Mouse (Mus musculus) MEL (cell line): ENCODE data around the gene Hoxa9.

Source experiments
- CHD1 ChIP-seq: IDR thresholded peaks from 2 replicates; pipeline ENCODE4 v1.6.1; 2012; ENCODE audit warnings: low read depth, mild to moderate bottlenecking, inconsistent platforms, low read length, improper control_type of control experiment
- CHD2 ChIP-seq: IDR thresholded peaks from 2 replicates; pipeline ENCODE4 v1.6.1; 2011; ENCODE audit warnings: low read length, improper control_type of control experiment
- CTCF ChIP-seq, 3 experiments: IDR thresholded peaks in 2 of 3; conservative IDR thresholded peaks in 1 of 3; 2 replicates each; pipeline ENCODE4 v1.5.1; 2011 to 2012; ENCODE audit warnings: low read length in 3 of 3, low read depth in 2 of 3, mild to moderate bottlenecking in 2 of 3, improper control_type of control experiment in 1 of 3, inconsistent platforms in 1 of 3, mixed read lengths in 1 of 3, moderate library complexity in 1 of 3; ENCODE audit not compliant: control insufficient read depth in 1 of 3, insufficient read depth in 1 of 3, poor library complexity in 1 of 3, severe bottlenecking in 1 of 3
- EP300 ChIP-seq, 2 experiments: IDR thresholded peaks; 2 replicates each; pipeline ENCODE4 v1.6.1; 2011; ENCODE audit warnings: improper control_type of control experiment in 2 of 2, low read length in 2 of 2, low read depth in 1 of 2, mild to moderate bottlenecking in 1 of 2
- GATA1 ChIP-seq: IDR thresholded peaks from 2 replicates; pipeline ENCODE4 v1.6.1; 2011; ENCODE audit warnings: low read depth, low read length, improper control_type of control experiment
- HCFC1 ChIP-seq: IDR thresholded peaks from 2 replicates; pipeline ENCODE4 v1.6.1; 2012; ENCODE audit warnings: low read depth, mild to moderate bottlenecking, inconsistent platforms, low read length, improper control_type of control experiment, moderate library complexity
- POLR2A ChIP-seq, 2 experiments: IDR thresholded peaks; 2 replicates each; pipeline ENCODE4 v1.6.1; 2011 to 2012; ENCODE audit warnings: low read length in 2 of 2, mild to moderate bottlenecking in 2 of 2, control low read depth in 1 of 2, improper control_type of control experiment in 1 of 2, low read depth in 1 of 2, moderate library complexity in 1 of 2; ENCODE audit not compliant: control insufficient read depth in 1 of 2, insufficient read depth in 1 of 2, poor library complexity in 1 of 2
- RAD21 ChIP-seq: IDR thresholded peaks from 2 replicates; pipeline ENCODE4 v1.6.1; 2011; ENCODE audit warnings: mild to moderate bottlenecking, low read depth, low read length, improper control_type of control experiment
- SMC3 ChIP-seq: IDR thresholded peaks from 2 replicates; pipeline ENCODE4 v1.6.1; 2011; ENCODE audit warnings: low read depth, low read length, improper control_type of control experiment
- USF2 ChIP-seq, 2 experiments: IDR thresholded peaks; 2 replicates each; pipeline ENCODE4 v1.6.1; 2011 to 2012; ENCODE audit warnings: improper control_type of control experiment in 2 of 2, low read length in 2 of 2, borderline replicate concordance in 1 of 2, inconsistent platforms in 1 of 2, low read depth in 1 of 2, mild to moderate bottlenecking in 1 of 2; ENCODE audit not compliant: insufficient read depth in 1 of 2

DNA sequence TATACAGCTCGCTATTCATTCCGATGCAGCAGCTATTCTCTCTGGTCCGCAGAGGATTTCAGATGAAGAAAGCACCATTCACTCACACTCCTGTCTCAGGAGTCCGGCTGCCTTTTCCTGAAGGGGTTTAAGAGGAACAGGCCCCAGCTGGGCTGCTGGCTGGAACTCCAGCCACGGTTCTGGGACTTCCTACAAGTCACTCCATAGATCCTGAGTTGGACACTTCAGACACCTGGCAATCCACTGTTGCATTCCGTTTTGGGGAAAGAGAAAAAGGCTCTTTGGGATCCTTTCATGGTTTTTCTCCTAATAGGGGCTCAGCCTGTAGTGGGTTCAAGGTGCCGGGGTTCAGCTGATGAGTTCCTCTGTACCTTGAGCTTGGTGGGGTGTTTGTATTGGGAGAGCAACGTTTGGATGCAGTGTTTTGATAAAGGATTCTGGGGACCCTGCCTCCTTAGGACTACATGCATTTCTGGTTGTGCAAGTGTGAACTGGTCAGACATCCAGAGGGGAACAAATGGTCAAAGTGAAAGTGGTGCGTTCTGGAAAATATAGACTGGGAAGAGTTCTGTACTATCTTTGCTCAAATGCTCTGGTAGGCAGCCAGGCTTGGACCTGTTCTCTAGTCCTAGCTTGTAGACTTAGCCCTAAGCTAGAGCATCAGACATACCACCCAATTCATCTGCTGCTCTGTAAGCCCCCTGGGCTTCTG is 31.0 kb upstream of the Hoxa9 start:
- TF ChIP-seq CHD2 = no peak
- no peak for TF ChIP-seq HCFC1
- TF ChIP-seq CTCF (IDR thresholded peaks at IDR 0.05 in 2 of 3, conservative IDR thresholded peaks at IDR 0.05 in 1 of 3; ENCODE audit: control insufficient read depth in 1 of 3, insufficient read depth in 1 of 3, low read depth in 2 of 3, low read length in 3 of 3, poor library complexity in 1 of 3, severe bottlenecking in 1 of 3) = no peak
- TF ChIP-seq GATA1 = no peak
- no peak for TF ChIP-seq CHD1
- TF ChIP-seq USF2 (IDR thresholded peaks at IDR 0.05; ENCODE audit: borderline replicate concordance in 1 of 2, insufficient read depth in 1 of 2, low read depth in 1 of 2, low read length in 2 of 2) = no peak
- no peak for TF ChIP-seq EP300 (IDR thresholded peaks at IDR 0.05; ENCODE audit: low read depth in 1 of 2, low read length in 2 of 2)
- no peak for TF ChIP-seq POLR2A (IDR thresholded peaks at IDR 0.05; ENCODE audit: control insufficient read depth in 1 of 2, insufficient read depth in 1 of 2, low read depth in 1 of 2, low read length in 2 of 2, poor library complexity in 1 of 2)
- TF ChIP-seq RAD21 = no peak
- no peak for TF ChIP-seq SMC3
